Mouse (Mus musculus) Muller cell, postnatal 12 days (primary cell): ENCODE results near the gene Prrt4.
"Not testable (repeated sequence)": the region's sequence is repeated elsewhere in the genome, so short reads cannot be mapped to it uniquely, and the experiment has no call there.

Experiments
- DNase-seq: peaks from one replicate; pipeline ENCODE4 v3.0.0-alpha.2; 2015; ENCODE audit errors: inconsistent ontology term

The Prrt4 gene

DNA sequence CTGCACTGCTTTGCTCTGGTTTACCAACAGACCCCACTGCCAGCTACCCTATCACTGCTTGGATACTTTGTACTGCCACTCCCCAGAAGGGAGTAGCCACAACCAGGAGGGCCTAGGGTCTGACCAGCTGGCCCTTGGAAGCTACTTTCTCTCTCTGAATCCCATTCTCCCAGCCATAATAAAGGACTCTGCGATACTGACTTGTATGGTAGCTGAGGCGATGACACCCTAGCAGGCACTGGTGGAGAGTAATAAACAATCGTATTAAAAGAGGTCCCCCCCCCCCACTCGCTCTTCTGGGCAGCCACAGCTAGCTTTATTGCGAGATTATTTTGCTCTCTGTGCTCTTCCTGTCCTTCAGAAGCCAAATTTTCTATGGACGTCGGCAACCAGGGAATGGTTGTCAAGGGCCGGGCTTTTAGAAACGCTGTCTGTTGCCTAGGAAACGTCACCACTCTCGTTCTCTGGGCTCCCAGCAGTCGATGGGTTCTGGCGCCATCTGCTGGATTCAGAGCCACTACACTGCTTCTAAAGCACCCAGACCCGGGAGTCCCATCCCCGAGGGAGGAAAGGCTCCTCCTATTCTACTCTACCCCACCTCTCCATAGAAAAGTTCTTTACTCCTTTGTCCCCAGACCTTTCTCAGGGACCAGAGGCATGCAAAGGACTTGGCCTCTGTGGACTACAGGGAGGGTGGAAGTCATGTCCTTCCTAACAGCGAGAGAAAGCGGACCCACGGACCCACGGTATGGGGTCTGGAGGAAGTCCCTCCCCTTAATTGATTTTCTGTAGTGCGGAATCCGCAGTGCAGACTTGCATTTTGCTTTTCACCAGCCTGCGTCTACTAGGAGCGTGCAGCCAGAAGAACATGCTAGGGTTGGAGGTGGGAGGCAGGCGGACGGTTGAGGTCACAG, 19.2 kb upstream of the Prrt4 start:
- peak; percentile 88 for DNase-seq

- peak; percentile 99 for DNase-seq
Observed at GRCm38 (mm10) chr6:29195846-29196698, 16.7 kb upstream of the Prrt4 start.

- DNase-seq: no peak
Observed at GRCm38 (mm10) chr6:29195146-29195545, 15.8 kb upstream of the Prrt4 start.

- DNase-seq: no peak
Observed at GRCm38 (mm10) chr6:29193961-29194750, 14.8 kb upstream of the Prrt4 start.

DNA sequence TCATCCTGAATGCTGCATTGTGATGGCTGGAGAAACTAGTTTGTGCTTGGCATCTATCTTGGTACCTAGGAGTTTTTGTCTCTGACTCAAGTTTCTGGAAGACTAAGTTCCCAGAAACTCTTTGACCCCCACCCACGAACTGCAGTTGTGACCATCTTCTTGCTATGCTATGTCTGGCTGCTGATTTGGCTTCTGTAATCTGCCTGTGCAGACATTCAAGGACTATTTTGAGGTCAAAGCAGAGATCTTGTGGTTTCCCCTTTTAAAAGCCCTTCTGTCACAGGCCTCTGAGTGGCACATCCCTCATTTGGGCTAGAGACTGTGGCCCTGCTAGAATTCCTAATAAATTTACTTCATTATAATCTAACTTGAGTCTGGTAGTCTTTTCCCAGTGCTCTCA, 8.6 kb upstream of the Prrt4 start:
- DNase-seq: no peak

- DNase-seq: no peak
Observed at GRCm38 (mm10) chr6:29179843-29180242, 459 bp upstream of the Prrt4 start.

- no peak for DNase-seq
Observed at GRCm38 (mm10) chr6:29177901-29178879, 1.2 kb downstream of the Prrt4 start.

DNA sequence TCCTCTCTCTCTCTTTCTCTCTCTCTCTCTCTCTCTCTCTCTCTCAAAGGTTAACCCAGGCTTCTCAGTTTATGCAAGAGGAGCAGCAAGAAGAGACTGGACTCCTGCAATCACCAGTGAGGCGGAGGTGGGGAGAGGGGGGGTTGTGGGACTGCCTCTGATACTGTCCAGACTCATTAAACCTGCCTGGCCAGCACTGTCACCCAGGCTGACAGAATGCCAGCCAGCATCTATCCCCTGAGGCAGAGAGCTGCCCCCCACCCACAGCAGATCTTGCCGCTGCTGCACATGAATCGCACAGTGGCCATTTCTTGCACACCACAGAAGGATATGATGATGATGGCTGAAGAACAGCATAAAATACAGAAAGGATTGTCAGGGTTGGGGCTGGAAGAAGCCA, 4.3 kb downstream of the Prrt4 start:
- no peak for DNase-seq

DNA sequence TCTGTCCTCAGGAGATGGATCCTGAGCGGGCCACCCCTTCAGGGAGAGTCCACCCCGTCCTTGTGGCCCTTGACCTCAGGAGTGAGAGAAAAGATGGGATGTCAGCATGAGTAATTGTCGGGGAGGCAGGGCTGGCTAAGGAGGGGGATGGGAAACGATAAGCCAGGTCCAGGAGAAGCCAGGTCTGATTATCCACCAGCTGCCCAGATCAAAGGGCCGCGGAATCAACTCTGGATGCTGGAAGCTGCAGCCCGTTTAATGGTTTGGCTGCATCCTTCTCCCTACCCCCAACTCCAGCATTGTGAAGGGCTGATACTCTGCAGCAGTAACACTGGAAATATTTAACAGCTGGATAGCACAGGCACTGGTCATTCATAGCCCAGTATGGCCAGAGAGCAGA, 5.0 kb downstream of the Prrt4 start:
- DNase-seq: no peak

DNA sequence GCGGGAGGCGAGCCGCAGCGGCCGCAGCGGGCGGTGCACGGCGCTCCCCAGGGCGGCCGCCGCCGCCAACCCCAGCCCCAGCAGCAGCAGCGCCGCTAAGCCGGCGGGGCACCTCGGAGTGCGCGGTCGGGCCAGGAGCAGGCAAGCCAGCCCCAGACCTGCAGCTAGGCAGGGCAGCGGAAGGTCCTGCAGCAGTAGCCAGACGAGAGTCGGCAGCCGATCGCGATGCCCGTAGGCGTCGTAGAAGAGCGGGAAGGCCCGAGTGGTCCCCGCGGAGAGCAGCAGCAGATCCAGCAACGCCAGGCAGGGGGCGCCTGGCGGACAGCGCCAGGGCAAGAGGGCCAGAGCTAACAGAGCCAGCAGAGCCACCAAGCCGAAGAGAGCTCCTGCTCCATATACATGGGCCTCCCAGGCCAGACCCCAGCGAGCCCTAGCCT, 8.4 kb downstream of the Prrt4 start:
- peak; percentile 85 for DNase-seq

GRCm38 (mm10) chr6:29170063-29170921, 9.1 kb downstream of the Prrt4 start:
- DNase-seq: peak; percentile 41

DNA sequence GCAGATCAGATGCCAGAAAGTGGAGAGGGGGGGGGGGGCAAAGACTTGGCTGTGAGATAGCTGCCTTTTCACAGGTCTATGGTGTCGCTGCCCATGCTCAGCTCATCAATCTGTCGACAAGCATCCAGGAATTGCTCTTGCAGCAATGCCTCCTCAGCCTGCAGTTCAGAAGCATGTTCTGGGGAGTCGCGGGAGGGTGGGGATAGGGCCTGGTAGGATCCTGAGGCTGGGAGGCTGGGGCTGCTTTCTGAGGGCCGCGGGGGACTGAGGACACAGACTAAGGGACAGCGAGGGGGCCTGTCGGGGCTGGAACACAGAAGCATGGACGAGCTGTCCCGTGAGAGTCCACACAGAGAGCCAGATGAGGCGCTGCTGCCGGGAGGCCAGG, 9.7 kb downstream of the Prrt4 start:
- no peak for DNase-seq

DNA sequence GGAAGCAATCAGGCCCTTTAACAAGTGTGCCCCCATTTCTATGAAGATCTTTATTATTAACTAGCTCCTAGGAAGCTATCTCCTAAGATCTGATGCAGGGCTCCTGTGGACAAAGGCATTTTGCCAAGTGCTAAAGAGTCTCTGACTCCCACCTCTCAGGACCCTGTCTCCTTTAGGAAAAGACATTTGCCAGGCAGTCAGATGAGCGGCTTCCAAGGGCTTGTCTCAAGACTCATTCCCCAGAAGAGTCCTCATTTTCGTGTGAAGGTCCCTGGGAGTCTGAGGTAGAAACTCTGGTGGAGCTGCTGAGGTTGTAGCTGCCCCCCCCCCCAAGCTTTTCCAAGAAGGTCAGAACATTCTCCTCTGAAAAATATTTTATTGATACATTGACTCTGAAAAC, 10.5 kb downstream of the Prrt4 start:
- no peak for DNase-seq

DNA sequence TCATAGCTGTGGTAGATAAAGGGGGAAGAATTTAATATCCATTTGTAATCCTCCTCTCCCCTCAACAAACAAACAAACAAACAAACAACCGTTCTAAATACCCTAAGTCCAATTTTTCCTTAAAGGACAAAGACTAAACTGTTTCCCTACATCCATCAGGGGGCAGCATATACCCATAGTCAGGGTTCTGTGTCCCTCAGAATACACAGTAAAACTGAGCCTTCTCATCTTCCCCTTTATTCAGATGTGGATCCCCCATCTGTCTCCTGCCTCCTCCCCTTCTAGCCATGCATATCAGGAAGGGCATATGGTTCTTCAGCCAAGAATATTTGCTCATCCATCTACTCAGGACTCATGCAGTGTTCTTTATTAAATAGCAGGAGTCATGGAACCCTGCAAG, 13.2 kb downstream of the Prrt4 start:
- DNase-seq: peak; percentile 39

- DNase-seq: peak; percentile 95
Observed at GRCm38 (mm10) chr6:29164314-29165244, 14.8 kb downstream of the Prrt4 start, which contains the start of gene Rbm28. TSS of gene Rbm28 (minus strand) at chr6:29165006.

DNA sequence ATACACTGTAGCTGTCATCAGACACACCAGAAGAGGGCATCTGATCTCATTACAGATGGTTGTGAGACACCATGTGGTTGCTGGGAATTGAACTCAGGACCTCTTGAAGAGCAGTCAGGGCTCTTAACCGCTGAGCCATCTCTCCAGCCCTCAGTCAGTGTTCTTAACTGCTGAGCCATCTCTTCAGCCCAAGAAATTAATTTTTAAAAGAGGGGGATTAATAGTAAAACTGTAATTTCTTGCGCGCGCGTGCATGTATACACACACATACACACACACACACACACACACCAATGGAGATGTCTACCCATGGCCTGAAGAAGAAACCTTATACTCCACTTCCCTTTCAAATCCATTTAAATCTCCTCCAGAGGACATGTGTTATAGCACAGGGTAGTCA, 18.1 kb downstream of the Prrt4 start:
- not testable (repeated sequence) for DNase-seq

- DNase-seq: no peak
Observed at GRCm38 (mm10) chr6:29160786-29161185, 18.6 kb downstream of the Prrt4 start.

DNA sequence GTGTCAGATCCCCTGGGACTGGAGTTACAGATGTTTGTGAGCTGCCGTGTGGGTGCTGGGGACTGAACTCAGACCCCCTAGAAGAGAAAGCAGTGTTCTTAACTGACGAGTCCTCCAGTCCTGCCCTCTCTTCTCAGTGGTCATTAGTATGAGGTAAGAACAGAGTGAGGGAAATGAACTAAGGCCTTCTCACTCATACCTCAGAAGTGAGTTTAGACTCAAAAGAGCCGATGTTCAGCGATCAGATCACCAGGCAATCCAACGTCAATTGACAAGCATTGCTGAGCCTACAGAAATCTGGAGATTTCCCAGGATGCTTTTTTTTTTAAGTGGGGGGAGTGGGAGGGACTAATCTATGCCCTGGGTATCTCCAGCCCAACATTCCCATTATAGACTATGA, 23.1 kb downstream of the Prrt4 start:
- DNase-seq: no peak
